Mouse (Mus musculus): ENCODE results near the gene Eddm3b.
A peak's percentile ranks its signal among the peaks of the same experiment; 100 is the strongest.

Eddm3b gene

GRCm38 (mm10) chr14:51094096-51094875 lies 19.9 kb upstream of the Eddm3b start:
- no peak for DNase-seq (ENCODE audit: low read depth in 1 of 2, low spot score in 2 of 2)

GRCm38 (mm10) chr14:51094921-51095320 lies 19.3 kb upstream of the Eddm3b start:
- DNase-seq (ENCODE audit: low read depth in 1 of 2, low spot score in 2 of 2), result no peak

- no peak for DNase-seq (ENCODE audit: low read depth in 1 of 2, low spot score in 2 of 2)
Measured at GRCm38 (mm10) chr14:51095736-51096524, 18.3 kb upstream of the Eddm3b start.

- DNase-seq (ENCODE audit: low read depth in 1 of 2, low spot score in 2 of 2), result peak in 1 of 2 experiments; percentile 54
Measured at GRCm38 (mm10) chr14:51098300-51098699, 15.9 kb upstream of the Eddm3b start.

GRCm38 (mm10) chr14:51098921-51099320 lies 15.3 kb upstream of the Eddm3b start:
- no peak for DNase-seq (ENCODE audit: low read depth in 1 of 2, low spot score in 2 of 2)

- DNase-seq (ENCODE audit: low read depth in 1 of 2, low spot score in 2 of 2), result no peak
Measured at GRCm38 (mm10) chr14:51101284-51101683, 12.9 kb upstream of the Eddm3b start.

GRCm38 (mm10) chr14:51103217-51103616 lies 11.0 kb upstream of the Eddm3b start:
- DNase-seq (ENCODE audit: low read depth in 1 of 2, low spot score in 2 of 2), result peak in 1 of 2 experiments; percentile 48

- DNase-seq (ENCODE audit: low read depth in 1 of 2, low spot score in 2 of 2), result no peak
Measured at GRCm38 (mm10) chr14:51104366-51104765, 9.9 kb upstream of the Eddm3b start.

GRCm38 (mm10) chr14:51106449-51106967 lies 7.7 kb upstream of the Eddm3b start:
- DNase-seq (ENCODE audit: low read depth in 1 of 2, low spot score in 2 of 2), result no peak

GRCm38 (mm10) chr14:51111966-51112365 lies 2.3 kb upstream of the Eddm3b start:
- DNase-seq (ENCODE audit: low read depth in 1 of 2, low spot score in 2 of 2), result no peak

GRCm38 (mm10) chr14:51113476-51113875 lies 750 bp upstream of the Eddm3b start:
- DNase-seq (ENCODE audit: low read depth in 1 of 2, low spot score in 2 of 2), result no peak

- DNase-seq (ENCODE audit: low read depth in 1 of 2, low spot score in 2 of 2), result no peak
Measured at GRCm38 (mm10) chr14:51125684-51126083, 11.5 kb downstream of the Eddm3b start.

- no peak for DNase-seq (ENCODE audit: low read depth in 1 of 2, low spot score in 2 of 2)
Measured at GRCm38 (mm10) chr14:51127648-51128258, 13.5 kb downstream of the Eddm3b start.

GRCm38 (mm10) chr14:51128775-51129623 lies 14.8 kb downstream of the Eddm3b start:
- peak; percentile 19 to 37 for DNase-seq (ENCODE audit: low read depth in 1 of 2, low spot score in 2 of 2)

- no peak for DNase-seq (ENCODE audit: low read depth in 1 of 2, low spot score in 2 of 2)
Measured at GRCm38 (mm10) chr14:51129624-51129975, 15.4 kb downstream of the Eddm3b start.

GRCm38 (mm10) chr14:51130315-51130940 lies 16.2 kb downstream of the Eddm3b start:
- DNase-seq (ENCODE audit: low read depth in 1 of 2, low spot score in 2 of 2), result no peak

- DNase-seq (ENCODE audit: low read depth in 1 of 2, low spot score in 2 of 2), result no peak
Measured at GRCm38 (mm10) chr14:51131086-51131815, 17.0 kb downstream of the Eddm3b start.

- DNase-seq (ENCODE audit: low read depth in 1 of 2, low spot score in 2 of 2), result no peak
Measured at GRCm38 (mm10) chr14:51132372-51132771, 18.1 kb downstream of the Eddm3b start.

- DNase-seq (ENCODE audit: low read depth in 1 of 2, low spot score in 2 of 2), result no peak
Measured at GRCm38 (mm10) chr14:51140342-51140741, 26.1 kb downstream of the Eddm3b start.

GRCm38 (mm10) chr14:51142119-51142518 lies 27.9 kb downstream of the Eddm3b start:
- no peak for DNase-seq (ENCODE audit: low read depth in 1 of 2, low spot score in 2 of 2)

All from monocyte, adult 2 months (primary cell).